Mouse (Mus musculus): ENCODE measurements around the gene Ndst4.

Ndst4 gene

DNA sequence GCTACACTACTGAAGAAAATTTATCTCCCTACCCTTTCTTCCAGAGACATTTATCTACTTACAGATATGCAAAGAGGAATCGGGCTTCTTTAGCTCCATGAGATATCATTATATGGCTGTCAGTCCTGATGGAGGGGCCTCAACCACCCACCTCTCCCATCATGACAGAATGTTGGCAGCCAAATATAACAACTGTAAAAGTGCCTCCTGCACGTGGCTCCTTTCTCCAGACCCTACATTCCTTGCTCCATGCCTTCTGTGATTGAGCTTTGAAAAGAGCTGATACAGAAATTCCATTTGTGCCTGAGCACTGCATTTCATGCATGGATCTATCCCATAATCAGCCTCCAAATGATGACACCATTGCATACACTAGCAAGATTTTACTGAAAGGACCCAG, 331.1 kb downstream of the Ndst4 start:
- DNase-seq (ENCODE audit: low spot score in 2 of 2), result no peak

GRCm38 (mm10) chr3:125744468-125745141, 340.7 kb downstream of the Ndst4 start:
- no peak for DNase-seq (ENCODE audit: low spot score in 2 of 2)

GRCm38 (mm10) chr3:125745142-125745496, 341.2 kb downstream of the Ndst4 start:
- no peak for DNase-seq (ENCODE audit: low spot score in 2 of 2)

- no peak for DNase-seq (ENCODE audit: low spot score in 2 of 2)
Observed at GRCm38 (mm10) chr3:125746367-125746766, 342.5 kb downstream of the Ndst4 start.

DNA sequence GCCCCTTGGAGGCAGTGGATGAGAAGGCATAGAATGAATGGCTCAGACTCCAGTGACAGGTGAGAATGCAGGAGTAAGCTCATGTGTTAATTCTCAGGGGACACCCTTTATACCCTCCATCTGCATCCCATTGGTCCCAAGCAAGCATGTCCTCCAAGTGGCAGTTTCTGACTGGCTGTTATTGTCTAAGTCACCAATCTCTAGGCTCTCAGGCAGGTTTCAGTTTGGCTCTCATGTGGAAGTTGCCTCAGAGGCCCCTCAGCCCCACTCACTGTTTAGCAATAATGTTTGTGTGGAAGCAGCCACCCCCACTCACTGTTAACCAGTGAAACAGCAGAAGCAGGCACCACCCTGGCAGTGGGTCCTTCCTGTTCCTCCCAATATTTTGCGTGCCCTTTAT, 353.0 kb downstream of the Ndst4 start:
- DNase-seq (ENCODE audit: low spot score in 2 of 2), result peak in 1 of 2 experiments; percentile 2

- DNase-seq (ENCODE audit: low spot score in 2 of 2), result no peak
Observed at GRCm38 (mm10) chr3:125760711-125761110, 356.8 kb downstream of the Ndst4 start.

Data from urinary bladder, postnatal 36 days (tissue).